Mouse (Mus musculus): Measurements from ENCODE around the gene Vmn1r22.

The Vmn1r22 gene

GRCm38 (mm10) chr6:57907928-57908327 lies at the start of gene Vmn1r22:
Gene Vmn1r22 (minus strand): TSS chr6:57908028.
- TF ChIP-seq GATA4 (IDR thresholded peaks at IDR 0.05; ENCODE audit: insufficient replicate concordance, low read length) = no peak

GRCm38 (mm10) chr6:57926738-57927137 lies 18.9 kb upstream of the Vmn1r22 start, which contains the start of gene Vmn1r23:
Gene Vmn1r23 (minus strand): TSS chr6:57926838.
- no peak for TF ChIP-seq GATA4 (IDR thresholded peaks at IDR 0.05; ENCODE audit: insufficient replicate concordance, low read length)

- no peak for TF ChIP-seq GATA4 (IDR thresholded peaks at IDR 0.05; ENCODE audit: insufficient replicate concordance, low read length)
Measured at GRCm38 (mm10) chr6:57859043-57860042, 48.5 kb downstream of the Vmn1r22 start.

- no peak for TF ChIP-seq GATA4 (IDR thresholded peaks at IDR 0.05; ENCODE audit: insufficient replicate concordance, low read length)
Measured at GRCm38 (mm10) chr6:57850286-57850685, 57.5 kb downstream of the Vmn1r22 start, which contains the start of gene Vmn1r21. Gene Vmn1r21 (minus strand): TSS chr6:57850343.

Measured in liver, adult (tissue).